Mouse (Mus musculus) heart, postnatal 0 days (tissue): ENCODE measurements around the gene Park7. TPM values are rescaled to one million over a fixed set of nuclear protein-coding genes. Genes with fewer than 3 reads are reported as not detected.

Experiments used
- ATAC-seq: fragments of 200-750 bp; cut with Nextera tagmentation; 2 replicates; pipeline ENCODE4 v1.8.0; 2017; ENCODE audit warnings: low read depth, moderate number of reproducible peaks, moderate library complexity; ENCODE audit not compliant: insufficient read depth
- DNase-seq: peaks from one replicate; pipeline ENCODE4 v3.0.0-alpha.2; 2016; ENCODE audit warnings: low spot score
- H3K27ac ChIP-seq: fragments of 300-500 bp; sonication (generic); 2 replicates; pipeline ENCODE4 v1.5.1; 2014; ENCODE audit warnings: low read depth, mild to moderate bottlenecking
- H3K27me3 ChIP-seq: fragments of 300-500 bp; sonication (generic); 2 replicates; pipeline ENCODE4 v1.6.1; 2014; ENCODE audit warnings: low read length, mixed read lengths; ENCODE audit not compliant: control insufficient read depth, insufficient read depth
- H3K36me3 ChIP-seq: fragments of 300-500 bp; sonication (generic); replicated peaks from 2 replicates; pipeline ENCODE4 v1.6.1; 2014; ENCODE audit warnings: low read length, mixed read lengths; ENCODE audit not compliant: control insufficient read depth, insufficient read depth
- H3K4me1 ChIP-seq: fragments of 300-500 bp; sonication (generic); 2 replicates; pipeline ENCODE4 v1.6.1; 2014; ENCODE audit warnings: antibody characterized with exemption; ENCODE audit not compliant: control insufficient read depth, insufficient read depth
- H3K4me2 ChIP-seq: fragments of 300-500 bp; sonication (generic); 2 replicates; pipeline ENCODE4 v1.6.1; 2014; ENCODE audit warnings: low read depth, mild to moderate bottlenecking, low read length, moderate library complexity
- H3K4me3 ChIP-seq: fragments of 300-500 bp; sonication (generic); 2 replicates; pipeline ENCODE4 v1.5.1; 2014; ENCODE audit warnings: low read depth, low read length
- H3K9ac ChIP-seq: fragments of 300-500 bp; sonication (generic); replicated peaks from 2 replicates; pipeline ENCODE4 v1.6.1; 2014; ENCODE audit warnings: low read depth, low read length, mixed read lengths
- H3K9me3 ChIP-seq: fragments of 300-500 bp; sonication (generic); replicated peaks from 2 replicates; pipeline ENCODE4 v1.6.1; 2016; ENCODE audit warnings: low read length; ENCODE audit not compliant: control insufficient read depth
- CTCF ChIP-seq: IDR thresholded peaks from 2 replicates; pipeline ENCODE4 v1.5.1; 2016; ENCODE audit warnings: antibody characterized with exemption, control low read depth, low read depth
- EP300 ChIP-seq: IDR thresholded peaks from 2 replicates; pipeline ENCODE4 v1.6.1; 2016; ENCODE audit warnings: antibody characterized with exemption, low read depth
- WGBS: fragments of 180-500 bp; shearing (Covaris S2); extraction: QIAGEN DNeasy Blood & Tissue Kit; methylation state at CpG from one replicate; pipeline ENCODE4 v1.1.7; 2014; 5-methylcytosine and 5-hydroxymethylcytosine counted together
- polyA plus RNA-seq: library from polyadenylated mRNA; unstranded; fragments of >200 nt; fragmentation: Nextera tagmentation; extraction: Ambion mirVana; gene quantifications from 2 replicates; pipeline ENCODE4 v1.2.1, GENCODE M21; 2015
- total RNA-seq: library from RNA; depleted of rRNA; stranded (reverse); fragments of >200 nt; gene quantifications from 2 replicates; pipeline ENCODE4 v1.2.3, GENCODE M21; 2014; ENCODE audit warnings: low replicate concordance; rRNA removed

The Park7 gene
- total RNA-seq (120 and 152 TPM in 2 replicates), polyA plus RNA-seq (322 and 333 TPM in 2 replicates)

DNA sequence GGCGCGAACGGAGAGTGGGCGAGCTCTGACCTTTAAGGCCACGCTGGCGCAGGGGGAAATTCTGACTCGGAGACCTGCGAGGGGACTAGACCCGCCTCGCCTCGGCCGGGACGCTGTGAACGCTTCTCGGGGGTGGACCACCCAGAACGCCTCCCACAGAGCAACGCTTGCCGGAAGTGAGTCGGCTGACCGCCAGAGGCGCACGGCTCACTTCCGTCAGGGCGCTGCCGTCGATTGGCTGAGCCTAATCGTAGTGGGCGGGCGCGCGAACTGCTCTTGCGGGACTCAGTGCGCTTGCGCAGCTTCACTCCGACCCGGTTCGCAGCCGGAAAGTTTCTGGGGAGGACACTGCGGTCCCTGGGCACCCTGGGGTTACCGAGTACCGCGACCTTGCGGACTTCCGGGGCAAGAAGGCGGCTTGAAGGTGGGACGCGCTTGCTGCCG is at the start of gene Park7, which contains the start of gene Tnfrsf9:
TSS of gene Park7 (minus strand) at position 148 of the 444 bp plus-strand sequence.
TSS of gene Tnfrsf9 (plus strand) at position 273 of the 444 bp plus-strand sequence.
- TF ChIP-seq EP300 (no peak), CTCF (peak; percentile 68)
- peak; percentile 98 for DNase-seq
- Histone ChIP-seq H3K9me3 (no peaks in the 10 kb centered on the region), H3K4me1 (peaks cover 7% of the 10 kb centered on the region), H3K27ac (peak within 1 kb of the TSS; percentile 92), H3K4me3 (peak within 1 kb of the TSS; percentile 69), H3K4me2 (peak within 1 kb of the TSS; percentile 74), H3K36me3 (no peaks in the 10 kb centered on the region), H3K9ac (peak within 1 kb of the TSS; percentile 75), H3K27me3 (no peaks in the 10 kb centered on the region)
- under 1% methylated on average over 48 of the region's 48 CpGs for WGBS
- peak; percentile 81 for ATAC-seq

DNA sequence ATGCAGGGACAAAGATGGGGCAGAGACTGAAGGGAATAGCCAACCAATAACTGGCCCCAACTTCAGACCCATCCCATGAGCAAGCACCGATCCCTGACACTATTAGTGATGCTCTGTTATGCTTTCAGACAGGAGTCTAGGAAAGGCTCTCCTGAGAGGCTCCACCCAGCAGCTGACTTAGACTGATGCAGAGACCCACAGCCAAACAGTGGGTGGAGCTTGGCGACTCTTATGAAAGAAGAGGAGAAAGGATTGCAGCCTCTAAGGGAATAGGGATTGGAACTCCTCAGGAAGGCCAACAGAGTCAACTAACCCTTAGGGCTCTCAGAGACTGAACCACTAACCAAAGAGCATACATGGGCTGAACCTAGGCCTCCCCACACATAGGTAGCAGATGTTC is 49.5 kb upstream of the Park7 start:
- H3K4me2 ChIP-seq: no peak overlapping the region
- no peaks in the 10 kb centered on the region for H3K27me3 ChIP-seq
- no peak for DNase-seq
- no peaks in the 10 kb centered on the region for H3K9me3 ChIP-seq
- H3K4me3 ChIP-seq: no peak overlapping the region
- H3K4me1 ChIP-seq: peaks cover 6% of the 10 kb centered on the region; the same call in 1 of the 2 replicates
- 62% methylated on average over 2 of the region's 2 CpGs for WGBS
- H3K27ac ChIP-seq: no peak overlapping the region
- no peak for TF ChIP-seq CTCF
- no peak for TF ChIP-seq EP300
- no peak overlapping the region for H3K9ac ChIP-seq
- no peak for ATAC-seq
- no peaks in the 10 kb centered on the region for H3K36me3 ChIP-seq

GRCm38 (mm10) chr4:150962231-150962630 is 48.0 kb upstream of the Park7 start:
- DNase-seq: no peak
- Histone ChIP-seq H3K27ac (no peak overlapping the region), H3K9me3 (no peaks in the 10 kb centered on the region), H3K36me3 (no peaks in the 10 kb centered on the region), H3K27me3 (no peaks in the 10 kb centered on the region), H3K4me2 (no peak overlapping the region), H3K4me3 (no peak overlapping the region), H3K9ac (no peak overlapping the region), H3K4me1 (peaks cover 6% of the 10 kb centered on the region; the same call in 1 of the 2 replicates)
- TF ChIP-seq CTCF (no peak), EP300 (no peak)
- 43% methylated on average over 6 of the region's 6 CpGs for WGBS
- ATAC-seq: no peak

DNA sequence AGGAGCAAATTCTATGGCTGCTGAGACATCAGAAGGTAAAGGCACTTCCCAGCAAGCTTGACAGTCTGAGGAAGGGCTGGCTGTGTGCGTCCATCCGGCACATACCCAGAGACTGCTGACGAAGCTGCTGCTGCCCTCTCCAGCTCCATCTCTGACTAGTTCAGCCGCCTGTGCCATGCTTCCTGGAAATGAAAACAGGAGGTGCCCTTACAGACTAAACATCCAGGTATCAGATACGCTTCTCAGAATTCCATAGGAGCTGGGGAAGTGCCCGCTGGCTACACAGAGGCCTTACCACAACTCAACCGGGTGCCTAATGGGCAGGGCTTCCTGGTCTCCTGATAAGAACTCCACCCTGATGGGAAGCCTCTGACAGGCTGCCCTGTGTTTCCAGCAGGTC is 44.3 kb upstream of the Park7 start:
- no peaks in the 10 kb centered on the region for H3K4me1 ChIP-seq
- no peak overlapping the region for H3K4me3 ChIP-seq
- no peaks in the 10 kb centered on the region for H3K36me3 ChIP-seq
- no peak overlapping the region for H3K4me2 ChIP-seq
- DNase-seq (no peak), ATAC-seq (no peak)
- no peaks in the 10 kb centered on the region for H3K27me3 ChIP-seq
- H3K9ac ChIP-seq: no peak overlapping the region
- H3K27ac ChIP-seq: no peak overlapping the region
- 55% methylated on average over 7 of the region's 7 CpGs for WGBS
- no peaks in the 10 kb centered on the region for H3K9me3 ChIP-seq
- TF ChIP-seq EP300 (no peak), CTCF (no peak)

- 48% methylated on average over 1 of the region's 1 CpGs for WGBS
- no peak overlapping the region for H3K4me2 ChIP-seq
Measured at GRCm38 (mm10) chr4:150957106-150957458, 42.8 kb upstream of the Park7 start.

More at GRCm38 (mm10) chr4:150957106-150957458, 42.8 kb upstream of the Park7 start:
- Histone ChIP-seq H3K9me3 (no peaks in the 10 kb centered on the region), H3K27me3 (no peaks in the 10 kb centered on the region), H3K27ac (no peak overlapping the region), H3K4me3 (no peak overlapping the region), H3K36me3 (no peaks in the 10 kb centered on the region), H3K9ac (no peak overlapping the region), H3K4me1 (no peaks in the 10 kb centered on the region)
- DNase-seq (no peak), ATAC-seq (no peak; the same call in 1 of the 2 replicates)
- TF ChIP-seq CTCF (no peak), EP300 (no peak)
